Comparison of ENCODE assay signal across 8 mouse cellular contexts in the genomic region with DNA sequence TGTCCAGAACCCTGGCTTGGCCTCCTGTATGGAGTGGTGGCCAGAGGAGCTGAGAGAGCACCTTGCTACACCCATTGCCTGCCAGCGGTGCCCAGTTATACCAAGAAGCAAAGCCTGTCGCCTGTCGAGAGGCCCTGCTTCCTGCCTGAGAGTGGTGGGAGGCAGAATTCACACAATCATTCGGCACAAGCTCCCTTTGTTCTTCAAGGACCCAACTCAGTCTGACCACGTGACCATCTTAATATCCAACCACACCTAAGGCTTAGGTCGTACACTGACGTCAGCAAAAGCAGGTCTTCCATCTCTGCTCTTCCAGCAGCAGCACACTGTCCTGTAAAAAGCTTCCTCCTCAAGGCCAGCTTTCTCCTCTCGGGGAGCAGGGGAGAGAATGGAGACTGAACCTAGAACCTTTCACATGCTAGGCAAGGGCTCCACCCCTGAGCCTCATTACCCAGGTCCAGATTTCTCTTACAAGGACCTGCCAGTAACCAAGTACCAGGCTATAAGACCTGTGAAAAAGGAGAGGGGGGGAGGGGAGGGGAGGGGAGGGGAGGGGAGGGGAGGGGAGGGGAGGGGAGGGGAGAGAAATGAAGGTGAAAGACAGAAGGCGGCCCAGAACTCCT. TPM values are rescaled to one million over a fixed set of nuclear protein-coding genes. Genes with fewer than 3 reads are reported as not detected.
DNase-seq lines count a peak whose midpoint lies in the region; ATAC-seq lines count a peak whose summit lies in the region.

No protein-coding gene starts in this region.

- H3K4me1 ChIP-seq in kidney, embryonic 16.5 days (ENCODE audit: insufficient read depth, low read length) = peaks cover 56% of the 10 kb centered on the region
- peaks cover 42% of the 10 kb centered on the region for H3K4me1 ChIP-seq in embryonic facial prominence, embryonic 14.5 days (ENCODE audit: control insufficient read depth, insufficient read depth, low read length)
- peaks cover 49% of the 10 kb centered on the region for H3K4me1 ChIP-seq in limb, embryonic 15.5 days
- peaks cover 38% of the 10 kb centered on the region for H3K4me1 ChIP-seq in neural tube, embryonic 15.5 days

- WGBS in kidney, embryonic 16.5 days = 31% methylated on average over 9 of the region's 9 CpGs
- WGBS in embryonic facial prominence, embryonic 14.5 days = 36% methylated on average over 9 of the region's 9 CpGs
- WGBS in limb, embryonic 15.5 days = 23% methylated on average over 9 of the region's 9 CpGs
- 27% methylated on average over 9 of the region's 9 CpGs for WGBS in neural tube, embryonic 15.5 days

- no peak overlapping the region for H3K4me3 ChIP-seq in kidney, embryonic 16.5 days (ENCODE audit: low read length)
- H3K4me3 ChIP-seq in embryonic facial prominence, embryonic 14.5 days (ENCODE audit: low read depth, low read length) = no peak overlapping the region
- no peak overlapping the region for H3K4me3 ChIP-seq in limb, embryonic 15.5 days
- no peak overlapping the region for H3K4me3 ChIP-seq in neural tube, embryonic 15.5 days (replicated peaks)

- no peaks in the 10 kb centered on the region for H3K36me3 ChIP-seq in kidney, embryonic 16.5 days (ENCODE audit: insufficient read depth, low read length)
- H3K36me3 ChIP-seq in embryonic facial prominence, embryonic 14.5 days (ENCODE audit: control insufficient read depth, insufficient read depth, low read length) = no peaks in the 10 kb centered on the region
- no peaks in the 10 kb centered on the region for H3K36me3 ChIP-seq in limb, embryonic 15.5 days
- H3K36me3 ChIP-seq in neural tube, embryonic 15.5 days = no peaks in the 10 kb centered on the region

- no peak overlapping the region for H3K4me2 ChIP-seq in kidney, embryonic 16.5 days (replicated peaks; ENCODE audit: low read depth, low read length)
- H3K4me2 ChIP-seq in embryonic facial prominence, embryonic 14.5 days (ENCODE audit: low read depth, low read length) = no peak overlapping the region
- H3K4me2 ChIP-seq in limb, embryonic 15.5 days = no peak overlapping the region
- H3K4me2 ChIP-seq in neural tube, embryonic 15.5 days = no peak overlapping the region

- no peak for DNase-seq in kidney, postnatal 4 days
- no peak for DNase-seq in embryonic facial prominence, embryonic 14.5 days (ENCODE audit: low spot score)
- no peak for DNase-seq in cerebellum, adult 9-11 months
- DNase-seq in ovary, postnatal 10 days (ENCODE audit: low spot score) = no peak
- no peak for DNase-seq in adrenal gland, postnatal 10 days

- H3K9me3 ChIP-seq in kidney, embryonic 16.5 days (ENCODE audit: low read length) = no peaks in the 10 kb centered on the region
- H3K9me3 ChIP-seq in embryonic facial prominence, embryonic 14.5 days (ENCODE audit: control insufficient read depth, low read length) = no peaks in the 10 kb centered on the region
- no peaks in the 10 kb centered on the region for H3K9me3 ChIP-seq in limb, embryonic 15.5 days
- no peaks in the 10 kb centered on the region for H3K9me3 ChIP-seq in neural tube, embryonic 15.5 days (replicated peaks)

- no peak for ATAC-seq in kidney, embryonic 16.5 days (ENCODE audit: low FRiP score, low TSS enrichment)
- no peak for ATAC-seq in embryonic facial prominence, embryonic 14.5 days (ENCODE audit: low read depth)
- no peak for ATAC-seq in limb, embryonic 15.5 days (ENCODE audit: insufficient number of reproducible peaks, low FRiP score, low TSS enrichment, low read depth)
- ATAC-seq in neural tube, embryonic 15.5 days (ENCODE audit: low FRiP score) = no peak

- no peaks in the 10 kb centered on the region for H3K27me3 ChIP-seq in kidney, embryonic 16.5 days (ENCODE audit: insufficient read depth, low read length)
- H3K27me3 ChIP-seq in embryonic facial prominence, embryonic 14.5 days (replicated peaks; ENCODE audit: control insufficient read depth, insufficient read depth, low read length) = no peaks in the 10 kb centered on the region
- H3K27me3 ChIP-seq in limb, embryonic 15.5 days = no peaks in the 10 kb centered on the region
- no peaks in the 10 kb centered on the region for H3K27me3 ChIP-seq in neural tube, embryonic 15.5 days (replicated peaks)

- H3K27ac ChIP-seq in kidney, embryonic 16.5 days (ENCODE audit: low read length) = peak overlapping the region; percentile 97
- peak overlapping the region; percentile 74 for H3K27ac ChIP-seq in embryonic facial prominence, embryonic 14.5 days (replicated peaks; ENCODE audit: low read depth, low read length)
- H3K27ac ChIP-seq in limb, embryonic 15.5 days = peak overlapping the region; percentile 97
- peak overlapping the region; percentile 58 for H3K27ac ChIP-seq in neural tube, embryonic 15.5 days (replicated peaks)

- no peak overlapping the region for H3K9ac ChIP-seq in kidney, embryonic 16.5 days (replicated peaks; ENCODE audit: low read length)
- no peak overlapping the region for H3K9ac ChIP-seq in embryonic facial prominence, embryonic 14.5 days (ENCODE audit: low read depth, low read length)
- H3K9ac ChIP-seq in limb, embryonic 15.5 days = no peak overlapping the region
- H3K9ac ChIP-seq in neural tube, embryonic 15.5 days (replicated peaks) = no peak overlapping the region

RNA-seq across cellular contexts. Expression of a gene that starts 10.8 kb away (rescaled TPM):
- 178 and 193 TPM in 2 replicates for polyA plus RNA-seq in kidney, embryonic 16.5 days (2015; fragmentation: Nextera tagmentation; extraction: Ambion mirVana)
- polyA plus RNA-seq in embryonic facial prominence, embryonic 14.5 days (2014; fragmentation: Nextera tagmentation; extraction: Ambion mirVana) = 212 and 224 TPM in 2 replicates
- polyA plus RNA-seq in limb, embryonic 15.5 days (2015; fragmentation: Nextera tagmentation; extraction: Ambion mirVana) = 200 and 221 TPM in 2 replicates
- polyA plus RNA-seq in neural tube, embryonic 15.5 days (2015; fragmentation: Nextera tagmentation; extraction: Ambion mirVana) = 256 and 264 TPM in 2 replicates
- total RNA-seq in adrenal gland, postnatal 10 days (2021) = 100 to 1,000 TPM; 226 to 239 TPM

RNA-seq across cellular contexts. Expression of a gene that starts 50.2 kb away (rescaled TPM):
- polyA plus RNA-seq in kidney, embryonic 16.5 days (2015; fragmentation: Nextera tagmentation; extraction: Ambion mirVana) = 0.12 and 0.17 TPM in 2 replicates
- polyA plus RNA-seq in embryonic facial prominence, embryonic 14.5 days (2014; fragmentation: Nextera tagmentation; extraction: Ambion mirVana) = 0.37 and 0.51 TPM in 2 replicates
- polyA plus RNA-seq in limb, embryonic 15.5 days (2015; fragmentation: Nextera tagmentation; extraction: Ambion mirVana) = 0.20 and 0.41 TPM in 2 replicates
- polyA plus RNA-seq in neural tube, embryonic 15.5 days (2015; fragmentation: Nextera tagmentation; extraction: Ambion mirVana) = 0.09 and 0.15 TPM in 2 replicates
- total RNA-seq in adrenal gland, postnatal 10 days (2021) = 1 to 10 TPM; 1.6 to 1.7 TPM
